Mouse (Mus musculus): ENCODE results near the gene Prkaca. TPM values are rescaled to one million over a fixed set of nuclear protein-coding genes. Genes with fewer than 3 reads are reported as not detected.
A peak's percentile ranks its signal among the peaks of the same experiment; 100 is the strongest.
"Not testable (repeated sequence)": the region's sequence is repeated elsewhere in the genome, so short reads cannot be mapped to it uniquely, and the experiment has no call there.

Prkaca gene
- polyA plus RNA-seq, 1 experiment from 2014 or later: 81.1 TPM

GRCm38 (mm10) chr8:84005502-84005901, 32.7 kb downstream of the Prkaca start:
- not testable (repeated sequence) for H3K9me3 ChIP-seq (replicated peaks); H3K9ac ChIP-seq; ATAC-seq; H3K4me3 ChIP-seq
- 89% methylated on average over 7 of the region's 7 CpGs for WGBS (ENCODE audit: insufficient replicate concordance)
- H3K27me3 ChIP-seq (replicated peaks): peaks cover 17% of the 10 kb centered on the region
- peak overlapping the region; percentile 94 for H3K4me2 ChIP-seq
- H3K36me3 ChIP-seq: peaks cover 26% of the 10 kb centered on the region
- H3K4me1 ChIP-seq: peaks cover 42% of the 10 kb centered on the region
- H3K27ac ChIP-seq: peak overlapping the region; percentile 82; the same call in 1 of the 2 replicates

- no peaks in the 10 kb centered on the region for H3K9me3 ChIP-seq (replicated peaks)
- no peak overlapping the region for H3K4me2 ChIP-seq
- H3K9ac ChIP-seq: no peak overlapping the region
- 31% methylated on average over 7 of the region's 7 CpGs for WGBS (ENCODE audit: insufficient replicate concordance)
- H3K36me3 ChIP-seq: no peaks in the 10 kb centered on the region
- H3K27me3 ChIP-seq (replicated peaks): peaks cover 45% of the 10 kb centered on the region
- peaks cover 40% of the 10 kb centered on the region for H3K4me1 ChIP-seq
- no peak overlapping the region for H3K4me3 ChIP-seq
- no peak for ATAC-seq
- no peak overlapping the region for H3K27ac ChIP-seq
Observed at GRCm38 (mm10) chr8:84008362-84008761, 35.6 kb downstream of the Prkaca start.

DNA sequence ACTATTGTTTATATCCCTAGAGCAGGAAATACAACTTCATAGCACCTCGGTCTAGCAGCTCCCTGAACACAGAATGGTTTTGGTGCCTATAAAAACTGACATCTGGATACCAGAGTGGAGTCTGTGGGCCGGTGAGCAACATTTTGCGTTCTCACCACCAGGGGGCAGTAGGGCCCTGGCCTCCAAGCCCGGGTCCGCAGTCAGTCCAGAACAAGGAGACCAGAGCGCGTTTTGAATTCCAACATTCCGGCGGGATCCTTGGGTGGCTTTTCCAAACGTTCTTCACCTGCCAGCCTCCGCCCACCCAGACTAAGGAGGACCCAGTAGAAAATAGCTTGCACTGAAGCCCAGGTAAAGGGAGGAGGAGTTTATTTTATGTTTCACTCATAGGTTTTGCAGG, 37.1 kb downstream of the Prkaca start:
- H3K27me3 ChIP-seq (replicated peaks): peaks cover 59% of the 10 kb centered on the region
- H3K9ac ChIP-seq: no peak overlapping the region
- H3K27ac ChIP-seq: no peak overlapping the region
- H3K36me3 ChIP-seq: no peaks in the 10 kb centered on the region
- no peak for ATAC-seq
- 1% methylated on average over 11 of the region's 11 CpGs for WGBS (ENCODE audit: insufficient replicate concordance)
- no peak overlapping the region for H3K4me2 ChIP-seq
- H3K4me3 ChIP-seq: no peak overlapping the region
- peaks cover 29% of the 10 kb centered on the region for H3K4me1 ChIP-seq
- no peaks in the 10 kb centered on the region for H3K9me3 ChIP-seq (replicated peaks)

GRCm38 (mm10) chr8:84010625-84011611, 38.1 kb downstream of the Prkaca start:
- 3% methylated on average over 83 of the region's 83 CpGs for WGBS (ENCODE audit: insufficient replicate concordance)
- Histone ChIP-seq H3K9me3 (replicated peaks) (no peaks in the 10 kb centered on the region), H3K4me1 (peaks cover 21% of the 10 kb centered on the region), H3K27ac (no peak overlapping the region), H3K4me2 (peak overlapping the region; percentile 78), H3K36me3 (no peaks in the 10 kb centered on the region), H3K4me3 (peak overlapping the region; percentile 55), H3K9ac (peak overlapping the region; percentile 27; the same call in 1 of the 2 replicates), H3K27me3 (replicated peaks) (peaks cover 67% of the 10 kb centered on the region)
- peak; percentile 37; the same call in 1 of the 2 replicates for ATAC-seq

DNA sequence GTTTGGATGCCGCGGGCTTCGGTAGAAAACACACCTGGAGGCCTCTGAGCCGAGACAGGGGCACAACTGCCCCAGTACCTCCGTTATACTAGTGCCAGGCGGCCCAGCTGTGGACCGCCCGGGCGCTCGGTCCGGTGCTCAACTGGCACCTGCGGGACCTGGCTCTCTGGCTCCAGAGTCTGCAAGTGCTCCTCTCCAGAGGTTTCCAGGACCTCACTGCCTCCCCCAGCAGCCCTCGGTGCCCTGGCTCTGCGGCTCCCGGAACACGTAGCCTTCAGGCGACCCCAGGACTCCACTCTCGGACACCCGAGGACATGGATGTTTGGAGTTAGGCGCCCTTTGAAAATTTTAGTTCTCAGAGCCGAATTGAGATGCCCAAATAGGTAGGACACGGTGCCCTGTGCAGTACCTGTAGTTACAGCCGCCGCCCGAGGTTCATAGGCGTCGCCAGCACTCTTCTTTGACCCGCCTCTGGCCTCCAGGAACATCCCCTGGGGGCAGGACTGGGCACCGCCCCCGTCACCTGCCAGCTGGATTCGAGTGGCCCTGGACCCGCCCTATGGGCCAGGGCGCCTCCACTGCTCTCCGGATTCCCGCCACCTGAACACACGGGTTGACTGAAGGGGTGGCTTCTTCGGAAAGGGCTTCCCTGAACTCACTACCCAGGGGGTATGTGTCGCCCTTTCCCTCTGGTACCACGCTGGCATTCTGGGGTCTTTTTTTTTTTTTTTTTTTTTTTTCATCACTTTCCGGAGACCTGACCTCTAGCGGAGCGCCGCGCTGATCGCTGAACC, 39.1 kb downstream of the Prkaca start, which contains the start of gene 2210011C24Rik:
Gene 2210011C24Rik, minus strand, starts transcription at position 467 of the 794 bp plus-strand sequence.
- Histone ChIP-seq H3K4me1 (peaks cover 21% of the 10 kb centered on the region), H3K27ac (no peak within 1 kb of the TSS), H3K9me3 (replicated peaks) (no peaks in the 10 kb centered on the region), H3K27me3 (replicated peaks) (peaks cover 68% of the 10 kb centered on the region), H3K4me3 (peak within 1 kb of the TSS; percentile 55), H3K9ac (peak within 1 kb of the TSS; percentile 37), H3K4me2 (peak within 1 kb of the TSS; percentile 78), H3K36me3 (no peaks in the 10 kb centered on the region)
- 2% methylated on average over 45 of the region's 45 CpGs for WGBS (ENCODE audit: insufficient replicate concordance)
- peak; percentile 37; the same call in 1 of the 2 replicates for ATAC-seq

GRCm38 (mm10) chr8:84012499-84013165, 39.8 kb downstream of the Prkaca start:
- no peak for ATAC-seq
- H3K9ac ChIP-seq: peak overlapping the region; percentile 37
- no peaks in the 10 kb centered on the region for H3K36me3 ChIP-seq
- peaks cover 21% of the 10 kb centered on the region for H3K4me1 ChIP-seq
- no peaks in the 10 kb centered on the region for H3K9me3 ChIP-seq (replicated peaks)
- H3K27me3 ChIP-seq (replicated peaks): peaks cover 76% of the 10 kb centered on the region
- no peak overlapping the region for H3K27ac ChIP-seq
- 13% methylated on average over 35 of the region's 35 CpGs for WGBS (ENCODE audit: insufficient replicate concordance)
- peak overlapping the region; percentile 8 for H3K4me3 ChIP-seq
- H3K4me2 ChIP-seq: peak overlapping the region; percentile 78

DNA sequence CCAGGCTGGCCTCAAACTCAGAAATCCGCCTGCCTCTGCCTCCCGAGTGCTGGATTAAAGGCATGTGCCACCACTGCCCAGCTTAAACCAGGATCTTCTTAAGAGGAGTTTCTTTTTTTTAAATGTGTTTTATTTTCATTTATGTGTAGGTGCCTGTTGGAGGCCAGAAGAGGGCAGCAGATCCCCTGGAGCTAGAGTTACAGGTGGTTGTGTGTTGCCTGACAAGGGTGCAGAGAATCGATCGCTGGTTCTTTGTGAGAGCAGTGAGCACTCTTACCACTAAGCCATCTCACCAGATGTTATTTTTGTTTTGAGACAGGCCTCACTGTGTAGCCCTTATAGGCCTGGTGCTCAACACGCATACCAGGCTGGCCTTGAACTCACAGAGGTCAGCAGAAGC, 43.0 kb downstream of the Prkaca start:
- 80% methylated on average over 5 of the region's 5 CpGs for WGBS (ENCODE audit: insufficient replicate concordance)
- no peak for ATAC-seq
- Histone ChIP-seq H3K4me1 (peaks cover 15% of the 10 kb centered on the region), H3K9ac (no peak overlapping the region), H3K27me3 (replicated peaks) (peaks cover 84% of the 10 kb centered on the region), H3K36me3 (no peaks in the 10 kb centered on the region), H3K4me2 (no peak overlapping the region), H3K9me3 (replicated peaks) (no peaks in the 10 kb centered on the region), H3K4me3 (no peak overlapping the region), H3K27ac (no peak overlapping the region)

DNA sequence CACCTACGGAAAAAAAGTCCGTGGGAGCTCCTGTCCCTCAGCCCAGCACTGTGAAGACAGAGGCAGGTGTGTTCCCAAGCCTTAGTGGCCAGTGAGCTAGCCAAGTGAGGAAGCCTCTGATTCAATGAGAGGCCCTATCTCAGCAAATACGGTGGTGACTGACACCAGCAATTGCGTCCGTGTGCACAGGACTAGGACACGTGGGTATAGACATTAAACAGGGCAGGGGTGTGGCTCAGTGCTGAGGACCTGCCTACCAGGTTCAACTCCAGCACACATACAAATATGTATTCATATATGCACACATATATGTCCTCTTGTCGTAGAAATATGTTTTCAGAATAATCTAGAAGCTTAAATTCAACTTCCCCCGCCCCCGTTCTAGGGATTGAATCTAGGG, 46.9 kb downstream of the Prkaca start:
- H3K36me3 ChIP-seq: no peaks in the 10 kb centered on the region
- no peak overlapping the region for H3K4me2 ChIP-seq
- H3K27ac ChIP-seq: no peak overlapping the region
- H3K27me3 ChIP-seq (replicated peaks): peaks cover 84% of the 10 kb centered on the region
- peaks cover 12% of the 10 kb centered on the region; the same call in 1 of the 2 replicates for H3K4me1 ChIP-seq
- no peak overlapping the region for H3K9ac ChIP-seq
- no peaks in the 10 kb centered on the region for H3K9me3 ChIP-seq (replicated peaks)
- H3K4me3 ChIP-seq: no peak overlapping the region
- no peak for ATAC-seq
- 66% methylated on average over 9 of the region's 9 CpGs for WGBS (ENCODE audit: insufficient replicate concordance)

DNA sequence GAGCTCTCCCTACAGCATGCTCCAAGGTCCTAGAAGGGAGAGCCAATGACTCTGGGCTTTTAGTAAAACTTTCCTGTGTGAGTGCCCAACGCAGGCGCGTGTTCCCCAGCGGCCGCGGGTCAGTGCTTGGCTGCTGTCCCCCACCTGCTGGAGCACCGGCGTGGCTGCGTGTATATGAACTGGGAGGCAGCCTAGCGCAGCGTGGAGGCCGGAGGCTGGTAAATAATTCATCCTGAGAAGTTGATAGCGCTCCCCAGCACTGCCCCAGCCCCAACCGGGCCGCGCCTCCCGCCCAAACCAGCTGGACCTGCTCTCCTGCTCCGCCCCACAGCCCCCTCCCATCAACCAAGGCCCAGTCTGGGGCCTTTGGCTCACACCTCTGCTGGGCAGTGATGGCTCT, 48.3 kb downstream of the Prkaca start, which contains the start of gene Palm3:
Gene Palm3, plus strand, starts transcription at position 376 of the 400 bp plus-strand sequence.
- H3K36me3 ChIP-seq: no peaks in the 10 kb centered on the region
- no peak within 1 kb of the TSS for H3K9ac ChIP-seq
- H3K27ac ChIP-seq: no peak within 1 kb of the TSS
- peaks cover 88% of the 10 kb centered on the region for H3K27me3 ChIP-seq (replicated peaks)
- WGBS (ENCODE audit: insufficient replicate concordance): 14% methylated on average over 18 of the region's 18 CpGs
- H3K4me2 ChIP-seq: peak within 1 kb of the TSS; percentile 17; the same call in 1 of the 2 replicates
- no peak for ATAC-seq
- H3K4me1 ChIP-seq: peaks cover 19% of the 10 kb centered on the region
- no peak within 1 kb of the TSS for H3K4me3 ChIP-seq
- H3K9me3 ChIP-seq (replicated peaks): no peaks in the 10 kb centered on the region

GRCm38 (mm10) chr8:84021569-84021968, 48.8 kb downstream of the Prkaca start:
- no peak overlapping the region for H3K4me3 ChIP-seq
- no peak overlapping the region for H3K9ac ChIP-seq
- no peak for ATAC-seq
- H3K9me3 ChIP-seq (replicated peaks): no peaks in the 10 kb centered on the region
- H3K27me3 ChIP-seq (replicated peaks): peaks cover 93% of the 10 kb centered on the region
- H3K4me1 ChIP-seq: peaks cover 24% of the 10 kb centered on the region
- 40% methylated on average over 12 of the region's 12 CpGs for WGBS (ENCODE audit: insufficient replicate concordance)
- H3K4me2 ChIP-seq: peak overlapping the region; percentile 17; the same call in 1 of the 2 replicates
- no peak overlapping the region for H3K27ac ChIP-seq
- H3K36me3 ChIP-seq: no peaks in the 10 kb centered on the region

DNA sequence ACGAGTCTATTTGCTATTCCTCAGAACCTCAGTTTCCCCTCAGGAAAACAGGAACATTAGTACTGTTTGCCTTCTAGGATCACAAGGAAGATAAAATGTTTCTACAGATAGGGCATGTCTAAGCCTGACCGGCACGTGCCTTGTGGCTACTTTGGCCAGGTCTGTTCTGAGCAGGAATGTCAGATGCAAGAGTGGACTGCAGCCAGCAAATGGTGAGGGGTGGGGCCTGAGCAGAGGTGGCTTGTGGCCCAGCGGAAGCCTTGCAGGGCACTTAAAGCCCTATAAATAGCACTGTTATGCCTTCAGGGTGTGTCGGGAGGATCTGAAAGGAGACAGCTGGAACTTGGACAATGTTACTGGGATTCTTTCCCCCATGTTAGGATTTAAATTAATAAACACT, 50.3 kb downstream of the Prkaca start:
- Histone ChIP-seq H3K27ac (no peak overlapping the region), H3K4me1 (peaks cover 24% of the 10 kb centered on the region)
- WGBS (ENCODE audit: insufficient replicate concordance): 19% methylated on average over 5 of the region's 5 CpGs

More for the DNA sequence above, 50.3 kb downstream of the Prkaca start:
- H3K27me3 ChIP-seq (replicated peaks): peaks cover 95% of the 10 kb centered on the region
- no peak overlapping the region for H3K4me3 ChIP-seq
- H3K36me3 ChIP-seq: no peaks in the 10 kb centered on the region
- H3K9ac ChIP-seq: no peak overlapping the region
- H3K4me2 ChIP-seq: no peak overlapping the region
- ATAC-seq: no peak
- H3K9me3 ChIP-seq (replicated peaks): no peaks in the 10 kb centered on the region
